Mouse (Mus musculus): ENCODE measurements around the gene Aifm3. TPM values are rescaled to one million over a fixed set of nuclear protein-coding genes. Genes with fewer than 3 reads are reported as not detected.
"Not testable (repeated sequence)": the region's sequence is repeated elsewhere in the genome, so short reads cannot be mapped to it uniquely, and the experiment has no call there.

Gene Aifm3
- polyA plus RNA-seq, 1 experiment from 2014 or later = 3.2 TPM

DNA sequence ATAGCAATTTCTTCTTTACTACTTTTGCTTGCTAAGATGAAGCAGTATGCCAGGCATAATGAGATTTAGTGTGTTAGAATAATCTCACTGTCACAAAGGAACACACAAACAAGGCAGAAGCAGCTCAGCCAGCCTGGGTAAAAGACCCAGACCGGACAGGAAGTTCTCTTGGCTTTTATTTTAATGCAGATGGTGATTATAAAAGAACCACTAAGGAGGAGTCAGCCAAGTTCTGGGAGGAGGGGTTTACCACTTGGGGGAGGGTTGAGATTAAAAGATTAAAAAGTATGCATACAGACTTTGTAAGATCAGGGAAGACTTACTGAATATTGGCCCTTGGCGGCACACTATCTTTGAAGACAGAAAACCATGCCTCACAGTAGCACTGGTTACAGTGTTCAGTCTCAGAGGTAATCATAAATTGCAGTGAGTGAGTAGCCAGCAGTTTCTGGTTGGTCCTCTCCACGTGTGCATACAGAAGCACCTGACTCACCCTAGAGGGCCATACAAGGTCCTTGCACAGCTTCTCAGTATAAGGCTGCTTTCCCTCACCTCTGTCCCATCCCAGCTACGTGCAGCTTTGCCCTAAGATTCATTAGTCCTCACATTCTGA is 11.0 kb upstream of the Aifm3 start:
- no peak overlapping the region for H3K4me3 ChIP-seq

DNA sequence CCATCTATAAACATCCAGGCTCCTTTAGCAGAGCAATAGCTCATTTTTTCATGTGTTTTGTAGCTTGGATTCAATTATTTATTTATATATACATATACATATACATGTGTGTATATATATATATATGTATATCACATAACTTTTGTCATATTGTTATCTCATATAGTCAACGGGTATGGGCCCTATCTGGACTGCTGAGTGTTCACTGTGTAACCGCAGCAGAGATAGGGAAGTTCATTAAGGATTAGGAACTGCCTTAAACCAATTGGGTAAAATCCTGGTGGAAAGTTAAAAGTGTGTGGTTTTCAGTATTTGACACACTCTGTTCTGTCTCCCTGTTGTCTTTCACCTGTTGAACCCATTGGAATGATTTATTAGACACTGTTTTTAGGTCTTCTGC is 7.9 kb upstream of the Aifm3 start:
- Histone ChIP-seq H3K9me3 (no peaks in the 10 kb centered on the region), H3K36me3 (peaks cover 32% of the 10 kb centered on the region), H3K4me1 (peaks cover 3% of the 10 kb centered on the region; the same call in 1 of the 2 replicates), H3K27me3 (replicated peaks) (no peaks in the 10 kb centered on the region), H3K4me2 (replicated peaks) (no peak overlapping the region), H3K9ac (no peak overlapping the region), H3K27ac (no peak overlapping the region), H3K4me3 (no peak overlapping the region)
- 99% methylated on average over 2 of the region's 2 CpGs for WGBS
- no peak for ATAC-seq (ENCODE audit: low FRiP score, low read depth)

More for the DNA sequence above, 11.0 kb upstream of the Aifm3 start:
- Histone ChIP-seq H3K27me3 (replicated peaks) (no peaks in the 10 kb centered on the region), H3K27ac (no peak overlapping the region), H3K4me1 (no peaks in the 10 kb centered on the region), H3K36me3 (peaks cover 8% of the 10 kb centered on the region; the same call in 1 of the 2 replicates), H3K9ac (no peak overlapping the region), H3K4me2 (replicated peaks) (no peak overlapping the region), H3K9me3 (no peaks in the 10 kb centered on the region)
- no peak for ATAC-seq (ENCODE audit: low FRiP score, low read depth)
- WGBS = 88% methylated on average over 4 of the region's 4 CpGs

DNA sequence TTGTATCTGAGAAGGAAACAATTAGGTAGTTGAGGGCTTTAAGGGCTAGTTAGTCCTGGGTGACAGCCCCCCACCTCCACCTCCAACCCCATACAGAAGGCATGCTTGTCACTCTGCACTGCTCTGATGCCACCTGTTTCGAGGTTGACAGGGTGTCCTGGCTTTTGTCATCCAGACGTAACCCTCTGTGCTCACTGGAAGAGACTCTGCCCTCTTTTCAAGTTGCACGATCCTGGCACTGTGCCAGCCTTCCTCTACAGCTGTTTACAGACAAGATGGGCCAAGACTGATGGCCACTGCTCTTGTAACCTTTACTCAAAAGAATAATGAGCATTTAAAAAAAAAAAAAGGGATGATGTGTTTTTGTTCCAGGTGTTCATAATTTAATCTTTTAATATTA is 2.9 kb upstream of the Aifm3 start:
- peaks cover 37% of the 10 kb centered on the region for H3K36me3 ChIP-seq
- 58% methylated on average over 3 of the region's 3 CpGs for WGBS
- no peaks in the 10 kb centered on the region for H3K9me3 ChIP-seq
- ATAC-seq (ENCODE audit: low FRiP score, low read depth) = no peak
- H3K27ac ChIP-seq = no peak overlapping the region
- no peak overlapping the region for H3K4me2 ChIP-seq (replicated peaks)
- peaks cover 20% of the 10 kb centered on the region for H3K27me3 ChIP-seq (replicated peaks)
- H3K4me1 ChIP-seq = peaks cover 14% of the 10 kb centered on the region; the same call in 1 of the 2 replicates
- H3K9ac ChIP-seq = no peak overlapping the region
- H3K4me3 ChIP-seq = no peak overlapping the region

DNA sequence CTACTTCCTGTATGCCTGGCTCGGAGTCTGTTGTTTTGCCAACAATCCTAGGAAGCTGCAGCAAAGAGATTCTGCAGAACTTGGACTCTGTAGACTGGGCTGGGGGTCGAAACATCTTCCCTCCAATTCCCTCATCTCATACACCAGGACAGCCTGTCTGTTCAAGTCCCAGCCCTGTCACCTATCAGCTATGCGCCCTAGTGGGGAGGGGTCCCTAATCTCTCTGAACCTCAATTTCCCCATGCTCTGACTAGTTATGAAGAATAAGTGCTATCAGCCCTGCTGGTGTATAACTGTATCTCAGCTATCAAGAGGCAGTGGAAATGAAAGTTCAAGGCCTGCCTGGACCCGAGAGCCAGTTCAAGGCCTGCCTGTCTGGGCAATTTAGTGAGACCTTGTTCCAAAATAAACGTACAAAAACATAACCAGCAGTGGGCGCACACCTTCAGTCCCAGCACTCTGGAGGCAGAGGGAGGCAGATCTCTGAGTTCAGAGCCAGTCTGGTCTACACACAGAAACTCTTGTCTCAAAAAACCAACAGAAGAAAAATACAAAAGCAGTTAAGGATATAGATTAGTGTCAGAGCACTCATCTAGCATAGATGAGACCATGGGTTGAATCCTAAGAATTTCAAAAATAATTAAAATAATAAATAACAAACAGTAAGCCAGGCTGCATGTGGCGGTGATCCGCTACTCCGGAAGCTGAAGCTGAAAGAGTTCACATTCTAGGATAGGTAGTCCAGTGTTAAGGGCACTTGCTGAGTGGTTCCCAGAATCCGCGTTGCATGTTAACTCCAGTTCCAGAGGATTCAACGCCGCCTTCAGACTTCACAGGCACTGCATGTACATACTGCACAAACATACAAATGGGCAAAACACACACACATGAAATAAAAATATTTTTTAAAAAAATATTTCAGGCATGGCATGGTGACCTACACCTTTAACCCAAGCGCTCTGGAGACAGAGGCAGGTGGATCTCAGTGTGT is 638 bp upstream of the Aifm3 start:
- WGBS = 47% methylated on average over 14 of the region's 14 CpGs
- Histone ChIP-seq H3K27ac (no peak overlapping the region), H3K36me3 (peaks cover 29% of the 10 kb centered on the region), H3K4me2 (replicated peaks) (peak overlapping the region; percentile 81), H3K9me3 (no peaks in the 10 kb centered on the region), H3K9ac (peak overlapping the region; percentile 53; the same call in 1 of the 2 replicates), H3K4me3 (peak overlapping the region; percentile 30), H3K27me3 (replicated peaks) (peaks cover 20% of the 10 kb centered on the region), H3K4me1 (peaks cover 14% of the 10 kb centered on the region; the same call in 1 of the 2 replicates)
- no peak for ATAC-seq (ENCODE audit: low FRiP score, low read depth)

DNA sequence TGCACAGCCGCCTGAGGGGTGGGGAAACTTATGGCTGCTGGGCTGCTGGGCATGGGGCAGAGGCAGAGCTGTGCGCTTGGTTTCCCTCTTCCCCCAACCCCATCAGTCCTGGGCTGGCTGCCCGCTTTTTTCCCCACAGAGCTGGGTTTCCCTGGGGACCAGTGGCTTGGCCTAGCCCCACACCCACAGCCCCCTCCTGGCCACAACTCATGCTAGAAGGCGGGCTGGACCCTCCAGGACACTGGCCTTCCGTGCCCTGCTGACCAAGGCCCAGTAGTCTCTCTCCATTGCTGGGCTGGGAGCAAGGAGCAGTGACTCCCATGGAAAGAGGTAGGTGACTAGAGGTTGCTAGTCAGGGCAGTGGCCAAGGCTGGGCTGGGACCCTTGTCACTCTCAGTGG is 1.7 kb downstream of the Aifm3 start:
- Histone ChIP-seq H3K4me1 (peaks cover 14% of the 10 kb centered on the region; the same call in 1 of the 2 replicates), H3K4me3 (no peak overlapping the region), H3K9me3 (no peaks in the 10 kb centered on the region), H3K36me3 (peaks cover 8% of the 10 kb centered on the region; the same call in 1 of the 2 replicates), H3K27me3 (replicated peaks) (peaks cover 20% of the 10 kb centered on the region), H3K27ac (no peak overlapping the region), H3K4me2 (replicated peaks) (no peak overlapping the region), H3K9ac (no peak overlapping the region)
- whole genome bisulfite sequencing = 87% methylated on average over 5 of the region's 5 CpGs
- ATAC-seq (ENCODE audit: low FRiP score, low read depth) = no peak

DNA sequence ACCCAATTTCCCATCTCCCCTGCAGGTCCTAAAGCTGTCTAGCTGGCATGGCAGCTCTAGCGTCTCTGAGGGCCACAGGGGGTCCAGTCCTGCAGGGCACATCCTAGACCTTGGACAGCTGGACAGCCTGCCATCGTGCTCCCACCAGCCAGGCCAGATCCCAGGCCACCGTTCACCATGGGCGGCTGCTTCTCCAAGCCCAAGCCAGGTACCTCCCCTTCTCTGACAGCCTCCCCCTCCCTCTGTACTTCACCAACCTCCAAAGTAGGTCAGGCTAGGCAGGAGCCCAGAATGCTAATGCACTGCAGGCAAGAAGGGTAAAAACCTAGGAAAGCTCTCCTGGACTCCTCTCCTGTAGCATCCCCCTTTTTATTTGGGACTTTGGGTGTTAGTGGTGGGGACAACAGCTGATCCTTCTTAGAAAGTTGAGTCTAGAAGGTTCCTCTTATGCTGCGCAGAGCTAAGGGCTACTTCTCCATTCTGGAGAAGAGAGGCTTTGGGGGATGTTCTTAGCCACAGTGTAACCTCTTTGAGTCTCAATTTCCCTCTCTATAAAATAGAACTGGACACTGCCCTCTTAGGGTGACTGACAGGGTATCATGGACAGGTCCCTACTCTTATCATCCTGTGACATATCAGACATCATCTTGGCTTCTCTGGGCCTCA is 2.6 kb downstream of the Aifm3 start:
- H3K9me3 ChIP-seq = no peaks in the 10 kb centered on the region
- 0 out of 2 replicates have a peak, but pooled peaks cover 4% of the 10 kb centered on the region for H3K36me3 ChIP-seq
- peaks cover 15% of the 10 kb centered on the region; the same call in 1 of the 2 replicates for H3K4me1 ChIP-seq
- 70% methylated on average over 5 of the region's 5 CpGs for WGBS
- no peak overlapping the region for H3K4me2 ChIP-seq (replicated peaks)
- H3K9ac ChIP-seq = no peak overlapping the region
- no peak for ATAC-seq (ENCODE audit: low FRiP score, low read depth)
- no peak overlapping the region for H3K4me3 ChIP-seq
- peaks cover 20% of the 10 kb centered on the region for H3K27me3 ChIP-seq (replicated peaks)
- H3K27ac ChIP-seq = no peak overlapping the region

DNA sequence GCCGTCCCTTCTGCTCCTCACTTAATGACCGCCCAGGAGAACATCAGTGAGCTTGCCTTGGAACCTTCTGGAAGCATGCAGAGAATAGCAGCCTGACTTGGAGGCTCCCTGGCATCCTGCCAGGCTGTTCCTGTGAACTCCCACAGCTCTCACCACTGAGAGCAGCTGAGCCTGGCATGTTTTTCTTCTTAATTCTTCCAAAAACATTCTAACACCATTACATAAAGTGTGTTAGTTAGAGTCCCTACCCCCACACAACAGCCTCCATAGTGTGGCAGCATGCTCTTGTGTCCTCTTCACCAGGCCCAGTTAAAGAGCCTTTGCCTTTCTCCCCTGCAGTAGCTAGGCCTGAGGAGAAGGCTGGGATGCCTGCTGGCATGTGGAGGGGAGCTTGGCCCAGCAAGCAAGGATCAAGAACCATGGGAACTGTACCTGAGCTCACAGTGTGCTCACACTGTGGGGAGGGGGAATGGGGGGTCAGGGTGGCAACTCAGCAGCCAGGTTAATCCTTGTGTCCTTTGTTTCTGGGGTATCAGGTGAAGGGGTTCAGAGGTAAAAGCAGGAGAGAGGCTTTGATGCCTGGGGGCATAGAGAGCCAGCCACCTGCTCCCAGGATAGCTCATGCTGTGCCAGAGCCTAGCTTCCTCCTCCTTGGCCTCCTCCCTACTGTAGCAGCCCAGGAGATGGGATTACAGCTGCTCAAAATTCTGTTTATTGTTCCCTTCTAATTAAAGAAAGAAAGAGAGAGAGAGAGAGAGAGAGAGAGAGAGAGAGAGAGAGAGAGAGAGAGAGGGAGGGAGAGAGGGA is 7.3 kb downstream of the Aifm3 start:
- Histone ChIP-seq H3K9me3 (no peaks in the 10 kb centered on the region), H3K27ac (no peak overlapping the region), H3K4me1 (peaks cover 12% of the 10 kb centered on the region), H3K4me3 (no peak overlapping the region), H3K27me3 (replicated peaks) (no peaks in the 10 kb centered on the region), H3K9ac (no peak overlapping the region), H3K4me2 (replicated peaks) (no peak overlapping the region), H3K36me3 (no peaks in the 10 kb centered on the region)
- ATAC-seq (ENCODE audit: low FRiP score, low read depth) = no peak
- 76% methylated on average over 2 of the region's 2 CpGs for WGBS

DNA sequence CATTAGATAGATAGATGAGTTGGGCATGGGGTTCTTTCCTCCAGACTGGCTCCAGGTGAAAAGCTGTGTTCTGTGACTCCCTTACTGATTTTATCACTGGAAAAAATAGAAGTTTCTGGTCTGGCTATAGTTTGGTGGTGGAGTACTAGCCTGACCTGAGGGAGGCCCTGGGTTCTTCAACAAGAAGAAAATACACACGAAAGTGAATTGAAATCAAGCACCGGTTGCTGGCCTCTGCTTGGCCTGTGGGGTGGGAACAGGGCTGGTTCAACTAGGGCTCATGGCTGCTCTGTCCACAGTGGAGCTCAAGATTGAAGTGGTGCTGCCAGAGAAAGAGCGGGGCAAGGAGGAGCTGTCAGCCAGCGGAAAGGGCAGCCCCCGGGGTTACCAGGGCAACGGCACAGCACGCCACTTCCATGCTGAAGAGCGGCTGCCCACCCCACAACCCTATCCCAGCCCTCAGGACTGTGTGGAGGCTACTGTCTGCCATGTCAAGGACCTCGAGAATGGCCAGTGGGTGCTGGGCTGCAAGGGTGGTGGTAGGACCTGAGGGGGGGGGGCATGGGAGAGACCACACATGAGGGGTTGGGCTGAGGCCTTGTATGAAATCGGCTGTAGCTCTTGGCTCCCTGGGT is 10.0 kb downstream of the Aifm3 start:
- WGBS = 20% methylated on average over 10 of the region's 10 CpGs
- H3K4me3 ChIP-seq = no peak overlapping the region
- peak; percentile 85 for ATAC-seq (ENCODE audit: low FRiP score, low read depth)
- H3K27me3 ChIP-seq (replicated peaks) = no peaks in the 10 kb centered on the region
- H3K4me2 ChIP-seq (replicated peaks) = peak overlapping the region; percentile 27; the same call in 1 of the 2 replicates
- peaks cover 12% of the 10 kb centered on the region for H3K4me1 ChIP-seq
- H3K27ac ChIP-seq = no peak overlapping the region
- H3K36me3 ChIP-seq = no peaks in the 10 kb centered on the region
- H3K9ac ChIP-seq = no peak overlapping the region
- H3K9me3 ChIP-seq = no peaks in the 10 kb centered on the region

DNA sequence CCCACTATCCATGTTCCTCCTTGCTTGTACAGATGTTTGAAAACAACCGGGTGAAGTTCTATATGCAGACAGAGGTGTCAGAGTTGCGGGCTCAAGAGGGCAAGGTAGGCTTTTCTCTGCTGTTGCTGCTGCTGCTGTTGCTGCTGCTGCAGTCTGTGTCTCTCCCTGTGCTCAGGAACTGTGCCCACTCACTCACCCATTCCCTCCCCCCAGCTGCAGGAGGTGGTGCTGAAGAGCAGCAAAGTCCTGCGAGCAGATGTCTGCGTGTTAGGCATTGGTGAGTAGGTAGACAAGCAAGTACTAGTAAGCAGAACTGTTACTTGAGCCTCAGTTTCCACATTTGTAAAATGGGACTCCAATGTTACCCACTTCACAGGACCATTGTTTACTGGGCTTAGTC is 13.3 kb downstream of the Aifm3 start:
- Histone ChIP-seq H3K4me3 (no peak overlapping the region), H3K9me3 (no peaks in the 10 kb centered on the region), H3K27ac (no peak overlapping the region), H3K9ac (no peak overlapping the region), H3K36me3 (no peaks in the 10 kb centered on the region), H3K27me3 (replicated peaks) (no peaks in the 10 kb centered on the region), H3K4me1 (peaks cover 7% of the 10 kb centered on the region), H3K4me2 (replicated peaks) (no peak overlapping the region)
- WGBS = 86% methylated on average over 4 of the region's 4 CpGs
- ATAC-seq (ENCODE audit: low FRiP score, low read depth) = no peak

DNA sequence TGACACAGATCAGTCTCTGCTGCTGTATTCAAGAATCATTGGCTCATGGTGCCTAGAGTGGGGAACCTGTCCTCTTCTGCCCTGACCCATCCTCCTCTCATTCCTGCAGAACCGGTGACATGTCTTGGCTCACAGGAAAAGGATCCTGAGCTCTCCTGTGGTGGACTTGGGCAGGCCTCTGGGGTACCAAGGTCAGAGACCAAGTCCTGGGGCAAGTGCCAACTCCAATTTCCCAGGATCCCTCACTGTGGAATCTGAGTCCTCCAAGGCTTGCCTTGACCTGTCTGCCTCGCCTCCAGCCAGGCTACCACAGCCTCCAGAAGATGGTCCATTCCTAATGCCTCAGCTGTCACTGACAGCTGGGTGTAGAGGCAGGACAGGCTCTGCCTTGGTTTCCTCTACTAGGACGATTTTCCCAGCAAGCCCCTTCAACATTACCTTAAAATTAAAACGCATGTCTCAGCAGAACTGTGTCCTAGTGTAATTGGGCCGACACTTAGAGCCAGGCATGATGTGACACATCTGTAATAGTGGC is 17.7 kb downstream of the Aifm3 start:
- Histone ChIP-seq H3K27me3 (replicated peaks) (no peaks in the 10 kb centered on the region), H3K36me3 (peaks cover 13% of the 10 kb centered on the region), H3K4me3 (no peak overlapping the region), H3K4me2 (replicated peaks) (no peak overlapping the region), H3K9ac (no peak overlapping the region), H3K27ac (no peak overlapping the region), H3K4me1 (peaks cover 15% of the 10 kb centered on the region), H3K9me3 (no peaks in the 10 kb centered on the region)
- 84% methylated on average over 5 of the region's 5 CpGs for WGBS
- no peak for ATAC-seq (ENCODE audit: low FRiP score, low read depth)

DNA sequence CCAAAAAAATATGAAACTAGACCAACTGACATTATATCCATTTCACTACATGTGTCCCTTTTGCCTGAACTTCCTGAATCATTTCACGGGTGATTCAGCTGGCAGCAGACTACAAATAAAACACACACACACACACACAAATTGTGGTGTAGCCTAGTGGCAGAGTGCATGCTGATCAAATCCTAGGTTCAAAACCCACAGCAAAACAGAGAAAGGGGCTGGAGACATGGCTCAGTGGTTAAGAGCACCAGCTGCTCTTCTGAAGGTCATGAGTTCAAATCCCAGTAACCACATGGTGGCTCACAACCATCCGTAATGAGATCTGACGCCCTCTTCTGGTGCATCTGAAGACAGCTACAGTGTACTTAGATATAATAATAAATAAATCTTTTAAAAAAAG is 18.6 kb downstream of the Aifm3 start:
- H3K9ac ChIP-seq = peak overlapping the region; percentile 66
- ATAC-seq (ENCODE audit: low FRiP score, low read depth) = peak; percentile 23; the same call in 1 of the 2 replicates
- not testable (repeated sequence) for H3K27me3 ChIP-seq (replicated peaks); H3K9me3 ChIP-seq
- H3K27ac ChIP-seq = 0 out of 2 replicates have a peak overlapping the region, but pooled peaks have one; percentile 26
- H3K36me3 ChIP-seq = peaks cover 22% of the 10 kb centered on the region
- H3K4me1 ChIP-seq = peaks cover 15% of the 10 kb centered on the region
- peak overlapping the region; percentile 72 for H3K4me3 ChIP-seq
- H3K4me2 ChIP-seq (replicated peaks) = peak overlapping the region; percentile 71
- WGBS = 30% methylated on average over 3 of the region's 3 CpGs

All from neural tube, embryonic 12.5 days (tissue).